Mouse (Mus musculus) thymus, postnatal 0 days (tissue): ENCODE measurements at regions not wholly inside any gene's neighbourhood (a gene's known extent, or its start where the extent isn't known, plus 50 kb on each side); places are given as distances from the start of the nearest gene placed in this dataset.

Source experiments
- DNase-seq: peaks from one replicate; pipeline ENCODE4 v3.0.0-alpha.2; 2015; ENCODE audit warnings: low spot score

- DNase-seq = peak; percentile 9
Observed at GRCm38 (mm10) chr16:93193263-93193662, 367.3 kb upstream of the Runx1 start.

DNA sequence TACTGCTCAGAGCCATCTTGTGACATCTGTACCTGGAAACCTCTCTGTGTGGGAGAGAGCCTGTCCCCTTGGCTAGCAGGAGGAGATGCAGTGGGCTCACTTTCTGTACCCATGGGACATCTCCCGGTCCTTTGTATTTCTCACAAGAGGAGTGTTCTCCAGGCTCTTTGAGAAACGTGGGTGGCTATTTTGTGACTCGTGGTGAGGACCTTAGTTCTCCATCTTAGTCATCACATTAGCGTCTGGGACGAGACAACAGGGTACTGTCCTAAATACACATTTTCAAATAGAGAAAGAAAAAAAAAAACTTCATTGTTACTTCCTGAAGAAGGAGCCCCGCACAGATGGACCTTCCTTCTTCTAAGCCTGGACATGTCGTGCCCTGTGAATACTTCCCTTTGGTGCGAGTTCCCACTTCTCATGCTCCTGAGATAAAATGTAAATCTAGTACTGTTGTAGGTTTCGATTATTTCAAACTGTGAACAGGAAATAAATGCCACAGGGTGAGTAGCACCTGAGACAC lies 366.8 kb upstream of the Runx1 start:
- DNase-seq = no peak

DNA sequence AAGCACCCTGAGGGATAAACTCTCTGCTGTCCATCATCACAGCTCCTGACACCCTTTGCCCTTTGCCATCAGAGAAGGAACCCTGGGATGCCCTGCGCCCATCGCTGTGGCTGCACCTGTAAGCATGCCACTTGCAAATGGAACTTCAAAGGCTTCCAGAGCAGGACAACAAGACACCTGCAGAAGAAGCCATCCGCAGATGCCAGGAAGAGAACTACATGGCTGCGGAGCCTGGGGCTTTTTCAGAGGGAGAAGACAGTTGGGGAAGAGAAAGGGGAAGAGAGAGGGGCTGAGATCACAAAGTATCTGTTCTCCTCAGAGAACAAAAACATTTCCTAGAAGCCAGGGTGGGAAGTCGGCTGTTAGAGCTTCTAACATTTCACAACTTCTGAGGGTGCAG lies 365.2 kb upstream of the Runx1 start:
- DNase-seq = peak; percentile 68

- DNase-seq = no peak
Observed at GRCm38 (mm10) chr16:93190301-93190700, 364.4 kb upstream of the Runx1 start.

GRCm38 (mm10) chr16:93189875-93190274 lies 363.9 kb upstream of the Runx1 start:
- DNase-seq = no peak

DNA sequence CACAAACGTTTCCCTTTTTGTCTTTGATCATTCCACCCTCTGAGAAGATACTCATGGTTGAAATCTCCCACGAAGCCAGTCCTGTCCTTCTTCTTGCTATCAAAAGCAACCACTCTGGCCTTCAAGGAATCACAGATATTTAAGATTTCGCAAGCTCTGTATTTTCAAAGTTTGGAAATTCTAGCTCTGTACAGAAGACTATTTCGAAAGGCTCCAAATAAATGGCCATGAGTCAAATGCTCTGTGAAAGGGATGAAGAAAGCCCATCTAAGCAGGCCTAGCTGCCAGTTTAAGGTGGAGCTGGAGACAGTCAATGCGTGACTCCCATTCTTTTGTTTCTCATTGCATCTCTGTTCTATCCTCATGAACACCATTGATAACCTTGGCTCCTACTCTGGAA lies 363.5 kb upstream of the Runx1 start:
- no peak for DNase-seq

DNA sequence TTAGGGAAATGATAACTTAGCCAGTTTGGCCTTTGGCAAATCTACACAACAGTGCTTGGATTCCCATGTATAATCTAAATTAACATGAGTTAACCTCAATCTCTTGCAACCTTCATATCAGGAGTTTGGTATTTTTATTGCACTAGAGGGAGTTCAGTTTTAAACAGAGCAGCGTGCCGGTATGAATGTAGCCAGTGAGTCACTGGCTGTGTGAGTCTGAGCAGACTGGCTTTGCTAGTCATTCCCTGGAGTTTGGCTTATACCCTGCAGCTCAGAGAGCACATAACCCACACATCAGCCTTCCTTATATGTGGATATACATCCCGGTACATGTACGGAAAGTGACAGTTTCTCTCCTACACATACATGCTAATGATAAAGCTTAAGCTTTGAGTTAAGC lies 360.6 kb upstream of the Runx1 start:
- no peak for DNase-seq

- no peak for DNase-seq
Observed at GRCm38 (mm10) chr16:93182656-93183055, 356.7 kb upstream of the Runx1 start.

- no peak for DNase-seq
Observed at GRCm38 (mm10) chr16:93181497-93181896, 355.5 kb upstream of the Runx1 start.

GRCm38 (mm10) chr16:93180213-93180612 lies 354.3 kb upstream of the Runx1 start:
- DNase-seq = no peak

- no peak for DNase-seq
Observed at GRCm38 (mm10) chr16:93166667-93167066, 340.7 kb upstream of the Runx1 start.

DNA sequence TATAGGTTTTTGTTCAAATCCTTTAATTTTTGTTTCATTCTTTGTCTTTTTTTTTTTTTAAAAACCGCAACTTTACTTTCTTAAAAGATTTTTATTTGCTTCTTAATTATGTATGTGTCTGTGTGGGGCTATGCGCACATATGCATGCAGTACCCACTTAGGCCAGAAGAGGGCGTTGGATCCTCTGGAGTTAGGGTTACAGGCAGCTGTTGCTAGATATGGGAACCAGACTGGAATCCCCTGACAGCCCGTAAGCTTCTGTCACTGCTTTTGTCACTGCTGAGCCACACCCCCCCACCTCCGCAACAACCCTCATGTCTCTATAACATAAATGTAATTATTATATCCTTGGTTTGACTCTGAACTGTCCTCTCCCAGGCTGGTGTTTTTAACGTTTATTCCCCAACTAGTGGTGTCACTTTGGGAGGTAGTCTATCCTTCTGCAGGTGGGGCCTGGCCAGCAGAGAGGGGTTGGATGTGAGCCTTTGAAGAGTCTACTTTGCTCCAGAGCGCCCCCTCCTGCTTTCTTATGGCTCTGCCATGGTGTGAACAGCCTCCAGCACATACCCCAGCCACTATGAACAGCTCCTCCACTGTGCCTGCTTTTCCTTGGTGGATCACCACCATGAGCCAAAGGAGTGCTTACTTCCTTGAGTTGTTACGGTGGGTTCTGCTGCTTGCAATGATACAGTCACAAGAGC lies 332.7 kb upstream of the Runx1 start:
- DNase-seq = no peak

- DNase-seq = no peak
Observed at GRCm38 (mm10) chr16:93153545-93154329, 327.8 kb upstream of the Runx1 start.

- DNase-seq = peak; percentile 90
Observed at GRCm38 (mm10) chr16:93152765-93153489, 327.0 kb upstream of the Runx1 start.

DNA sequence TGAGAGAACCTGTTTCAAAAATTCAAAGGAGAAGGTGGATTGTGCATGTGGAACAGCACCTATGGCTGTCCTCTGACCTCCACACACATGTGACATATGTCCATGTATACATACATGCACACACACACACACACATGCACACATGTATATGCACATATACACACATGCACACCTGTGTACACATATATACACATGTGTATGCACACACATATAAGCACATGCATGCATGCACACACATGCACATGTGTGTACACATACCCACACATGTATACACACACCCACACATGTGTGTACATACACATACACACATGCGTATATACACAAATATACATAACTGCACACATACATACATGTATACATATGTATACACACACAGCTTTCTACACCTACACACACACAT lies 326.1 kb upstream of the Runx1 start:
- no peak for DNase-seq

DNA sequence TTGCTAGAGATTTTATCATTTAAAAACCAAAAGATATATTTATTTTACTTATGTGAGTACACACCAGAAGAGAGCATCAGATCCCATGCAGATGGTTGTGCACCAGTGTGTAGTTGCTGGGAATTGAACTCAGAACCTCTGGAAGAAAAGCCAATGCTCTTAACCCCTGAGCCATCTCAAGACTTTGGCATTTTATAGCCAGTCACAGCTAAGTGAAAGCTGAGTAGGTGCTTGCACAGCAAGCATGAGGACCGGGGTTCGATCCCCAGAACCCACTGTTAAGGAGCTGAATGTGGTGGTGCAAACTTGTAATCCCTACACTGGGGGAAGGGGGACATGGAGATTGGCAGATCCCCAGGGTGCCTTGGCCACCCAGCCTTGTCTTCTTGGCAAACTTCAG lies 325.7 kb upstream of the Runx1 start:
- DNase-seq = no peak

- DNase-seq = no peak
Observed at GRCm38 (mm10) chr16:93150451-93150850, 324.5 kb upstream of the Runx1 start.

- no peak for DNase-seq
Observed at GRCm38 (mm10) chr16:93147525-93148222, 321.7 kb upstream of the Runx1 start.

DNA sequence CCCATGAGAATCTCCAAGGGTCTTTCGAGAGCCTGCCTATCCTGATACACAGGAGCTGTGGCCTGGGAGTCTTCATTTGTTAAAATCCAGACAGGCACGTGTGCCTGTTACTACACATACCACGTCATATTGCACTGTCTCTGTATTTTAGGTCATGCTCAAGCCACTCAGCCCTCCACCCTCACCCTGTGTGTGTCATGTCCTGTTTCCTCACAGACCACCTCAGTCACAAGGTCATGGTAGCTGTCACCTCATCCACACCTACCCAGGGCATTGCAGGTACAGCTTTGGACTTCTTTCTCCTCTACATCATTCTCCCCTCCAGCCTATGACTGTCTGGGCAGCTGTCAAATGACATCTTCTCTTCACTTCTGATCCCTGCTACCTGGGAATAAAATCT lies 320.9 kb upstream of the Runx1 start:
- DNase-seq = no peak

DNA sequence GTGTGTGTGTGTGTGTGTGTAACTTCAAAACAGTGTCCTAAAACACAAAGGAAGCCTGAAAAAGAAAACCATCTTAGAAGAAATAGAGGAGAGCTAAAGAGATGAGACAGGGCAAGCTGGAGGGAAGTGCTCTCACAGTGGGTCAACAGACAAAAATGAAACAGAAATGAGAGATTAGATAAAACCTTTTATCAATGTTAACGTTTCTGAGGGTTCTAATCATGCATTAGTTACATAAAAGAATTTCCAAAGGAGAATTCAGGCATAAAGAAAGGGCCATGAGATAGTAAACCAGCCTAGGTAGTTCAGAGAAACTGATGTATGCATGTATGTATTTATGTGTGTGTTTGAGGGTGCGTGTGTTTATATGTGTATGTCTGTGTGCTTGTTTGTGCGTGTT lies 319.7 kb upstream of the Runx1 start:
- DNase-seq = no peak

DNA sequence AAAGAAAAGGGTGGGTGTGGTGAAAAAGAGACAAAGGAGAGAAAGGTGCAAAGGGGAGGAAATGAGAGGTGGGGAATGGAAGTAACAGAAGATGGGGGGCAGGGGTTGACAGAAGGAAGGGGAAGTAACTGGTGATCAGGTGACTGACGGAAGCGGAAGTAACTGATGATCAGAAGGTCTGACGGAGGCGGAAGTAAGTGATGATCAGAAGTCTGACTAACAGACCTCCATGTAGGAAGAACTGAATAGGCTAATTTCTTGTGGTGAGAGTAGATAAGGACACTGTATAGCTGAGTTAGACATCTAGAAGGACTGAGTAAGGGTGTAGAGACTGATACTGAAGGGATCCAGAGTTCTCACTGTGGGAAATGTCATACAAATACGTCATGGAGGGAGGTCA lies 318.1 kb upstream of the Runx1 start:
- no peak for DNase-seq
